15 mouse cellular contexts compared by ENCODE assay signal in the genomic region with DNA sequence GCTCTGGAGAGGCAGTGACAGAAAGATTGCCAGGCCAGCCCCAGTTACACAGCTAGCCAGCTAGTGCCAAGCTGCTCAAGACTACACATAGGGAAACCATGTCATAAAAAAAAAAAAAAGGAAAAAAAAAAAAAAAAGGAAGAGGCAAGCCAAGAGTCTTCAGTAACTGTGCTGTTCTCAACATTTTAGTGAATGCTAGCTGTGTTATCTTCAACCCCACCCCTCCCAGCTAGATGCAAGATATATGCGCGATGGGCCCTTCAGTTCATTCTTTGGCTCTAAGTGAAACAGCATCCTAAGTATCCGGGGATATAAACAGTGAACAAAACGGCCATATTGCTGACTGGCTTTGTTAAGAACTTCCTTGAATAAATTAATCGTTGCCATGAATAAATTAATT. TPM values are rescaled to one million over a fixed set of nuclear protein-coding genes. Genes with fewer than 3 reads are reported as not detected.
DNase-seq lines count a peak whose midpoint lies in the region; TF ChIP-seq lines count a peak whose summit lies in the region.
"Had no signal": no experiment of that assay in that cellular context is flagged by ENCODE, and none has a peak within 500 bp of the region (broad histone marks: within the 10 kb centered on the region; RNA-seq: fewer than 3 reads in every experiment).

No protein-coding gene starts in this region.

- TF ChIP-seq POLR2A in MEL (IDR thresholded peaks at IDR 0.05; ENCODE audit: control insufficient read depth in 1 of 2, insufficient read depth in 1 of 2, low read depth in 1 of 2, low read length in 2 of 2, poor library complexity in 1 of 2), result no peak

- DNase-seq in MEL (ENCODE audit: low read depth, low spot score), result peak; percentile 79
- DNase-seq in embryo, embryonic 11 days, result no peak
- DNase-seq: adrenal gland, adult 2 months; adrenal gland, adult 8-10 months; adrenal gland, postnatal 10 days; adrenal gland, postnatal 14 days; adrenal gland, postnatal 25 days; adrenal gland, postnatal 36 days; B cell, adult 2 months; cerebellum, adult 11 months; cerebellum, adult 11-12 months; cerebellum, adult 18-20 months; cerebellum, adult 2 months; cerebellum, adult 8-10 months had no signal

- H3K9ac ChIP-seq in MEL (ENCODE audit: control insufficient read depth, low read depth, low read length, poor library complexity, severe bottlenecking), result peak overlapping the region; percentile 15

- no peaks in the 10 kb centered on the region for H3K9me3 ChIP-seq in MEL (replicated peaks; ENCODE audit: insufficient read depth, low read length)
- H3K9me3 ChIP-seq: G1E had no signal

- H3K27ac ChIP-seq in MEL (ENCODE audit: control insufficient read depth, low read depth, low read length), result peak overlapping the region; percentile 80

- H3K27me3 ChIP-seq in MEL (ENCODE audit: control insufficient read depth in 1 of 2, insufficient read depth in 2 of 2, low read length in 2 of 2), result peaks cover 2% of the 10 kb centered on the region in 2 experiments; a peak in 2 of 4 replicates

- peaks cover 12 to 23% of the 10 kb centered on the region in 2 experiments for H3K4me1 ChIP-seq in MEL (ENCODE audit: control insufficient read depth in 1 of 2, insufficient read depth in 2 of 2, low read length in 2 of 2)

- H3K36me3 ChIP-seq in MEL (ENCODE audit: control insufficient read depth in 1 of 2, insufficient read depth in 2 of 2, low read length in 2 of 2), result peaks cover 0 to 18% of the 10 kb centered on the region in 2 experiments; a peak in 2 of 4 replicates
- H3K36me3 ChIP-seq: G1E had no signal

- peak in 1 of 2 experiments; percentile 38; a peak in 3 of 4 replicates for TF ChIP-seq EP300 in MEL (IDR thresholded peaks at IDR 0.05; ENCODE audit: low read depth in 1 of 2, low read length in 2 of 2)

- no peak for TF ChIP-seq RAD21 in MEL (IDR thresholded peaks at IDR 0.05; ENCODE audit: low read depth, low read length)

- H3K79me2 ChIP-seq in MEL (ENCODE audit: control insufficient read depth, insufficient read depth, low read length, poor library complexity), result no peaks in the 10 kb centered on the region

- H3K4me3 ChIP-seq in MEL (ENCODE audit: control insufficient read depth in 1 of 2, insufficient read depth in 1 of 2, low read depth in 2 of 2, low read length in 2 of 2), result peak overlapping the region; percentile 28 to 38; a peak in 3 of 4 replicates

- no peak for TF ChIP-seq CTCF in MEL (IDR thresholded peaks at IDR 0.05 in 2 of 3, conservative IDR thresholded peaks at IDR 0.05 in 1 of 3; ENCODE audit: control insufficient read depth in 1 of 3, insufficient read depth in 1 of 3, low read depth in 2 of 3, low read length in 3 of 3, poor library complexity in 1 of 3, severe bottlenecking in 1 of 3)

TF ChIP-seq in MEL, 35 proteins besides CTCF, POLR2A, EP300 and RAD21:
- peak; percentile 80 for TF ChIP-seq GATA1 (IDR thresholded peaks at IDR 0.05; ENCODE audit: low read depth, low read length)
- TF ChIP-seq ETS1 (IDR thresholded peaks at IDR 0.05; ENCODE audit: low read depth, low read length), result no peak
- TF ChIP-seq TCF12 (IDR thresholded peaks at IDR 0.05; ENCODE audit: low read depth, low read length), result 0 out of 2 replicates have a peak, but pooled peaks have one; percentile 20
- TF ChIP-seq HCFC1 (IDR thresholded peaks at IDR 0.05; ENCODE audit: low read depth, low read length), result 0 out of 2 replicates have a peak, but pooled peaks have one; percentile 19
- TF ChIP-seq MAZ (IDR thresholded peaks at IDR 0.05; ENCODE audit: low read depth, low read length), result peak; percentile 46; the same call in 1 of the 2 replicates
- TF ChIP-seq MYB (IDR thresholded peaks at IDR 0.05; ENCODE audit: low read depth, low read length), result no peak
- TF ChIP-seq ZNF384 (IDR thresholded peaks at IDR 0.05; ENCODE audit: low read depth, low read length), result peak; percentile 99
- no peak for TF ChIP-seq BHLHE40 (IDR thresholded peaks at IDR 0.05; ENCODE audit: borderline replicate concordance, low read depth, low read length)
- no peak for TF ChIP-seq MYC (IDR thresholded peaks at IDR 0.05; ENCODE audit: low read depth, low read length)
- TF ChIP-seq CHD2 (IDR thresholded peaks at IDR 0.05; ENCODE audit: low read length), result no peak
- no peak for TF ChIP-seq JUND (IDR thresholded peaks at IDR 0.05; ENCODE audit: low read depth, low read length)
- TF ChIP-seq ELF1 (IDR thresholded peaks at IDR 0.05; ENCODE audit: low read depth, low read length), result 0 out of 2 replicates have a peak, but pooled peaks have one; percentile 23
- no peak for TF ChIP-seq MEF2A (IDR thresholded peaks at IDR 0.05; ENCODE audit: extremely low read depth, insufficient replicate concordance, low read depth, low read length, poor library complexity, severe bottlenecking)
- no peak for TF ChIP-seq SMC3 (IDR thresholded peaks at IDR 0.05; ENCODE audit: low read depth, low read length)
- peak; percentile 42; the same call in 1 of the 2 replicates for TF ChIP-seq SIN3A (IDR thresholded peaks at IDR 0.05; ENCODE audit: low read length)
- TF ChIP-seq RCOR1 (IDR thresholded peaks at IDR 0.05; ENCODE audit: low read depth, low read length), result 0 out of 2 replicates have a peak, but pooled peaks have one; percentile 14
- TF ChIP-seq TAL1 (IDR thresholded peaks at IDR 0.05; ENCODE audit: low read length), result peak; percentile 10; the same call in 1 of the 2 replicates
- no peak for TF ChIP-seq POLR2AphosphoS5 (IDR thresholded peaks at IDR 0.05; ENCODE audit: borderline replicate concordance, low read depth, low read length)

RNA-seq across cellular contexts. Expression of gene Erbb3, which starts 3.3 kb away (rescaled TPM):
- 0.39 and 0.42 TPM in 2 replicates for total RNA-seq in MEL (2012; rRNA removed)
- polyA plus RNA-seq in MEL (2012; ENCODE audit: insufficient read depth in 1 of 2, insufficient read length in 2 of 2, low read depth in 1 of 2, low replicate concordance in 2 of 2, missing spikeins in 1 of 2), result under 1 TPM in 1 of 2 experiments, not detected in 1; 0.29 TPM

RNA-seq across cellular contexts. Expression of gene Pa2g4, which starts 27.0 kb away (rescaled TPM):
- total RNA-seq in MEL (2012; rRNA removed), result 232 and 235 TPM in 2 replicates
- 100 to 1,000 TPM; 298 to 663 TPM for polyA plus RNA-seq in MEL (2012; ENCODE audit: insufficient read depth in 1 of 2, insufficient read length in 2 of 2, low read depth in 1 of 2, low replicate concordance in 2 of 2, missing spikeins in 1 of 2)

RNA-seq across cellular contexts. Expression of gene Rps26, which starts 33.8 kb away (rescaled TPM):
- 2,338 and 2,523 TPM in 2 replicates for total RNA-seq in MEL (2012; rRNA removed)
- polyA plus RNA-seq in MEL (2012; ENCODE audit: insufficient read depth in 1 of 2, insufficient read length in 2 of 2, low read depth in 1 of 2, low replicate concordance in 2 of 2, missing spikeins in 1 of 2), result 1,000 to 10,000 TPM in 1 of 2 experiments, not detected in 1; 2,530 TPM

RNA-seq across cellular contexts. Expression of gene Rpl41, which starts 43.7 kb away (rescaled TPM):
- total RNA-seq in MEL (2012; rRNA removed), result 6,649 and 6,931 TPM in 2 replicates
- polyA plus RNA-seq in MEL (2012; ENCODE audit: insufficient read depth in 1 of 2, insufficient read length in 2 of 2, low read depth in 1 of 2, low replicate concordance in 2 of 2, missing spikeins in 1 of 2), result over 10,000 TPM in 1 of 2 experiments, 100 to 1,000 TPM in 1; 274 to 10,905 TPM

RNA-seq across cellular contexts. Expression of gene Zc3h10, which starts 45.2 kb away (rescaled TPM):
- total RNA-seq in MEL (2012; rRNA removed), result 14.2 and 14.6 TPM in 2 replicates
- polyA plus RNA-seq in MEL (2012; ENCODE audit: insufficient read depth in 1 of 2, insufficient read length in 2 of 2, low read depth in 1 of 2, low replicate concordance in 2 of 2, missing spikeins in 1 of 2), result 10 to 100 TPM in 1 of 2 experiments, not detected in 1; 17.3 TPM
